Mouse (Mus musculus) stomach, postnatal 0 days (tissue): ENCODE measurements at regions not wholly inside any gene's neighbourhood (a gene's known extent, or its start where the extent isn't known, plus 50 kb on each side); places are given as distances from the start of the nearest gene placed in this dataset.

ENCODE experiments used
- CTCF ChIP-seq: IDR thresholded peaks from 2 replicates; pipeline ENCODE4 v1.5.1; 2016; ENCODE audit warnings: antibody characterized with exemption, low read depth, mild to moderate bottlenecking, moderate library complexity
- EP300 ChIP-seq: optimal IDR thresholded peaks from 2 replicates; pipeline ENCODE3; 2016; ENCODE audit warnings: antibody characterized with exemption

- no peak for TF ChIP-seq CTCF
- TF ChIP-seq EP300, result no peak
These were observed 169.9 kb upstream of the Map3k1 start for GRCm38 (mm10) chr13:111978675-111979020.
